Mouse (Mus musculus) hindbrain, embryonic 16.5 days (tissue): Measurements from ENCODE around the gene Ccdc114. TPM values are rescaled to one million over a fixed set of nuclear protein-coding genes. Genes with fewer than 3 reads are reported as not detected.

Experiments
- ATAC-seq: fragments of 200-750 bp; cut with Nextera tagmentation; 2 replicates; pipeline ENCODE4 v1.8.0; 2017; ENCODE audit warnings: moderate TSS enrichment, moderate library complexity
- H3K27ac ChIP-seq: fragments of 300-500 bp; sonication (generic); 2 replicates; pipeline ENCODE4 v1.5.1; 2014; ENCODE audit warnings: low read depth, mild to moderate bottlenecking, control low read depth, low read length, moderate library complexity
- H3K27me3 ChIP-seq: fragments of 300-500 bp; sonication (generic); replicated peaks from 2 replicates; pipeline ENCODE4 v1.6.1; 2014; ENCODE audit warnings: low read length; ENCODE audit not compliant: control insufficient read depth, insufficient read depth
- H3K36me3 ChIP-seq: fragments of 300-500 bp; sonication (generic); 2 replicates; pipeline ENCODE4 v1.6.1; 2014; ENCODE audit warnings: mild to moderate bottlenecking, low read length, moderate library complexity, mixed read lengths; ENCODE audit not compliant: control insufficient read depth, insufficient read depth
- H3K4me1 ChIP-seq: fragments of 300-500 bp; sonication (generic); 2 replicates; pipeline ENCODE4 v1.6.1; 2014; ENCODE audit warnings: low read depth, low read length; ENCODE audit not compliant: control insufficient read depth, insufficient read depth
- H3K4me2 ChIP-seq: fragments of 300-500 bp; sonication (generic); 2 replicates; pipeline ENCODE4 v1.6.1; 2014; ENCODE audit warnings: mild to moderate bottlenecking, low read length, control low read depth, moderate library complexity
- H3K4me3 ChIP-seq: fragments of 300-500 bp; sonication (generic); 2 replicates; pipeline ENCODE4 v1.5.1; 2014; ENCODE audit warnings: mild to moderate bottlenecking, low read length, control low read depth, moderate library complexity
- H3K9ac ChIP-seq: fragments of 300-500 bp; sonication (generic); 2 replicates; pipeline ENCODE4 v1.6.1; 2014; ENCODE audit warnings: low read depth, mild to moderate bottlenecking, control low read depth, low read length, moderate library complexity
- H3K9me3 ChIP-seq: fragments of 300-500 bp; sonication (generic); 2 replicates; pipeline ENCODE4 v1.6.1; 2014; ENCODE audit warnings: mild to moderate bottlenecking, low read length, moderate library complexity; ENCODE audit not compliant: control insufficient read depth
- WGBS: fragments of 180-500 bp; shearing (Covaris S2); extraction: QIAGEN DNeasy Blood & Tissue Kit; methylation state at CpG from one replicate; pipeline ENCODE4 v1.1.7; 2014; 5-methylcytosine and 5-hydroxymethylcytosine counted together
- polyA plus RNA-seq: library from polyadenylated mRNA; unstranded; fragments of >200 nt; fragmentation: Nextera tagmentation; extraction: Ambion mirVana; gene quantifications from 2 replicates; pipeline ENCODE4 v1.2.1, GENCODE M21; 2015

Gene Ccdc114
- polyA plus RNA-seq, 1 experiment from 2014 or later = 6.6 TPM

GRCm38 (mm10) chr7:45992470-45992869 lies 68.6 kb downstream of the Ccdc114 start:
- H3K4me3 ChIP-seq = no peak overlapping the region
- WGBS = 89% methylated on average over 8 of the region's 8 CpGs
- no peak overlapping the region for H3K27ac ChIP-seq
- H3K27me3 ChIP-seq = no peaks in the 10 kb centered on the region; the same call in 1 of the 2 replicates
- no peak for ATAC-seq
- no peaks in the 10 kb centered on the region for H3K36me3 ChIP-seq
- no peak overlapping the region for H3K9ac ChIP-seq
- no peak overlapping the region for H3K4me2 ChIP-seq
- H3K9me3 ChIP-seq = peaks cover 2% of the 10 kb centered on the region; the same call in 1 of the 2 replicates
- H3K4me1 ChIP-seq = no peaks in the 10 kb centered on the region

Other genes with a start within 250 kb of the Ccdc114 start
- 0.84 and 0.94 TPM in 2 replicates for gene Ntn5, start 240.1 kb upstream of the Ccdc114 start, polyA plus RNA-seq
- gene Sec1, start 229.7 kb upstream of the Ccdc114 start, polyA plus RNA-seq = 0.43 and 0.45 TPM in 2 replicates
- 63.8 and 68.2 TPM in 2 replicates for gene Car11, start 224.2 kb upstream of the Ccdc114 start, polyA plus RNA-seq
- 3.2 and 3.3 TPM in 2 replicates for gene Dbp, start 219.0 kb upstream of the Ccdc114 start, polyA plus RNA-seq
- gene Rpl18, start 208.6 kb upstream of the Ccdc114 start, polyA plus RNA-seq = 508 and 537 TPM in 2 replicates
- gene Sphk2, start 206.1 kb upstream of the Ccdc114 start, polyA plus RNA-seq = 23.9 and 28.3 TPM in 2 replicates
- 0.37 and 0.44 TPM in 2 replicates for gene Fam83e, start 202.9 kb upstream of the Ccdc114 start, polyA plus RNA-seq
- gene Spaca4, start 198.3 kb upstream of the Ccdc114 start, polyA plus RNA-seq = not detected in 2 replicates
- 17.2 and 21.3 TPM in 2 replicates for gene Lmtk3, start 140.3 kb upstream of the Ccdc114 start, polyA plus RNA-seq
- 5.1 and 6.6 TPM in 2 replicates for gene Sult2b1, start 139.4 kb upstream of the Ccdc114 start, polyA plus RNA-seq
- 243 TPM in 2 replicates for gene Cyth2, start 109.5 kb upstream of the Ccdc114 start, polyA plus RNA-seq
- gene Kcnj14, start 99.3 kb upstream of the Ccdc114 start, polyA plus RNA-seq = 1.2 TPM in 2 replicates
- gene Grwd1, start 93.1 kb upstream of the Ccdc114 start, polyA plus RNA-seq = 44.0 and 46.7 TPM in 2 replicates
- 54.5 and 55.7 TPM in 2 replicates for gene Kdelr1, start 51.3 kb upstream of the Ccdc114 start, polyA plus RNA-seq
- gene Grin2d, start 45.7 kb upstream of the Ccdc114 start, polyA plus RNA-seq = 3.3 and 3.4 TPM in 2 replicates
- gene Syngr4, start 27.4 kb upstream of the Ccdc114 start, polyA plus RNA-seq = 0.22 TPM in 1 of 2 replicates, not detected in the other
- 6.5 and 8.2 TPM in 2 replicates for gene Tmem143, start 27.1 kb upstream of the Ccdc114 start, polyA plus RNA-seq
- gene Emp3, start 2.7 kb upstream of the Ccdc114 start, polyA plus RNA-seq = 33.2 and 39.9 TPM in 2 replicates
- gene Abcc6, start 106.2 kb downstream of the Ccdc114 start, polyA plus RNA-seq = 0.53 and 1.0 TPM in 2 replicates
- 47.3 TPM in 2 replicates for gene Nomo1, start 109.6 kb downstream of the Ccdc114 start, polyA plus RNA-seq
- 3.5 and 3.7 TPM in 2 replicates for gene Kcnj11, start 176.7 kb downstream of the Ccdc114 start, polyA plus RNA-seq